Mouse (Mus musculus): ENCODE results near the gene Med18. TPM values are rescaled to one million over a fixed set of nuclear protein-coding genes. Genes with fewer than 3 reads are reported as not detected.

Gene Med18
- 1 to 10 TPM; 3.5 to 4.5 TPM for total RNA-seq (2021)
- 2.1 and 2.2 TPM in 2 replicates for polyA plus RNA-seq (2012; rRNA removed)
- long read RNA-seq, partial matches to known transcripts, result 0 of 3 reads
- long read RNA-seq, other reads (novel, unspliced or antisense), result 0 of 3 reads

DNA sequence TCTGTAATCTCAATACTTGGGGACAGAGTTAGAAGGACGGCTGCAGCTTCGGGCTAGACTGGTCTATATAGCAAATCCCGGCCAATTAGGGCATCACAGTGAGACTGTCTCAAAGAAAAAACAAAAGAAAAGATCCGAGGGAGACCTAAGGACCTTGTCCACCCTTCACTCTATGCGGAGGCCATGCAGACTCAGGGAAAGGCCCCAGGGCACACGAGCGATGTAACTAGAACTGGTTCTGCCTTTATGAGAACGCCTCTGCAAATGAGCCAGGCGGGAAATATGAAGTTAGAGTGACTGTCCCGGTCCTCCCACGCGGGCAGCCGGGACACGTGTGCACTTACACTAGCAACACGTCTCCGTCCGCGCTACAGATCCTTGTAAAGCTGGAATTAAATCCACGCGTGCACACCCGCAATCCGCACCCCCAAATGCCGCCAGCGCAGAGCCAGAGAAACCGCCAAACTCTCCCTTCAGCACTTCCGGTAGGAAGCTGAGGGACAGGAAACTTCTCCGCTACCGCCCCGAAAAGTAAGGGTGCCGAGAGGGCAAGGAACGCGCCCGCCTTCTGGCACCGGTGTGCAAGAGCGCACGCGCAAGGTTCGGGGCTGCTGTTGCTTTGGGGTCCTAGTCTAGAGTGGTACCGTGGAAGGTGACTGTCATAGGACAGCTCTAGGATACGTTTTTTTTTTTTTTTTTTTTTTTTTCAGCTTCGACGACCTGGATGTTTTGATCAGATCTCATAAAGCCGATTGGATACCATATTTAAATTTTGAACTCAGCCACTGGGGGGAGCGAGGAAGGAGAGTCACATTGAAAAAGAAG, at the start of gene Med18:
Med18 (minus strand) TSS at position 492 of the 825 bp plus-strand sequence.
- Histone ChIP-seq H3K79me2 (replicated peaks; ENCODE audit: control insufficient read depth, insufficient read depth, low read length) (no peaks in the 10 kb centered on the region), H3K4me3 (peak within 1 kb of the TSS; percentile 78), H3K4me1 (ENCODE audit: control insufficient read depth, insufficient read depth, low read length) (peaks cover 3% of the 10 kb centered on the region), H3K27me3 (ENCODE audit: control insufficient read depth, insufficient read depth, low read length) (no peaks in the 10 kb centered on the region), H3K27ac (peak within 1 kb of the TSS; percentile 71), H3K36me3 (ENCODE audit: control insufficient read depth, insufficient read depth, low read length) (no peaks in the 10 kb centered on the region), H3K9ac (ENCODE audit: low read depth, low read length) (peak within 1 kb of the TSS; percentile 40)
- intact Hi-C loops (cut with DNase I), result loop anchor here (1.0 to 2.0 kb wide), 2 partner anchors 41 to 51 kb away; partner anchors contain the start of gene Phactr4
- DNase-seq, result peak; percentile 95
- TF ChIP-seq CTCF (IDR thresholded peaks at IDR 0.05) (peak; percentile 78), POLR2A (IDR thresholded peaks at IDR 0.05; ENCODE audit: insufficient read depth, low read depth, low read length) (peak; percentile 78), EP300 (IDR thresholded peaks at IDR 0.05; ENCODE audit: insufficient read depth, low read depth, low read length) (peak; percentile 65; the same call in 1 of the 2 replicates)
- WGBS, result under 1% methylated on average over 44 of the region's 44 CpGs

DNA sequence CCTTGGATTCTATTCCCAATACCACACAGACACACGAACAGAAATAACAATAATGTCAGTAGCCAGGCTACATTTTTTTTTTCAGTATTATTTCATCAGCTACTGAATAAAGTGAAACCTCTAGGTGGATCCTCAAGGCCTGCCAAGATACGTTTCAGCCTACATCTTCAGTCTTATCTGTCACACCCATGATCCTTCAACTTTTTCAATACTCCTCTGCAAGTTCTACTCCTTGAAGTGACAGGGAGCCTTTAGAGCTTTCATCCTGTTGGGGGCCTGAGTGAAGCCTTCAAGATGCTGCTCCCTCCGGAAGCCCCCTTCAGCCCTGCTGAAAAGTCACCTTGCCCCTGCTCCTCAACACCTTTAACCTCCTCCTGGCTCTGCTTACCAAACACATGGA, 48.4 kb upstream of the Med18 start:
- intact Hi-C loops (cut with DNase I), result loop anchor here (5.0 to 10.0 kb wide), 3 partner anchors 160 to 297 kb away; partner anchors contain the start of genes Rcc1 and Ythdf2
- no peak for TF ChIP-seq CTCF (IDR thresholded peaks at IDR 0.05)
- no peak for TF ChIP-seq EP300 (IDR thresholded peaks at IDR 0.05; ENCODE audit: insufficient read depth, low read depth, low read length)
- no peak for TF ChIP-seq POLR2A (IDR thresholded peaks at IDR 0.05; ENCODE audit: insufficient read depth, low read depth, low read length)
- H3K27ac ChIP-seq, result no peak overlapping the region
- H3K27me3 ChIP-seq (ENCODE audit: control insufficient read depth, insufficient read depth, low read length), result no peaks in the 10 kb centered on the region
- H3K4me1 ChIP-seq (ENCODE audit: control insufficient read depth, insufficient read depth, low read length), result peaks cover 3% of the 10 kb centered on the region
- DNase-seq, result no peak
- H3K36me3 ChIP-seq (ENCODE audit: control insufficient read depth, insufficient read depth, low read length), result no peaks in the 10 kb centered on the region
- no peaks in the 10 kb centered on the region for H3K79me2 ChIP-seq (replicated peaks; ENCODE audit: control insufficient read depth, insufficient read depth, low read length)
- WGBS, result 79% methylated on average over 3 of the region's 3 CpGs
- no peak overlapping the region for H3K9ac ChIP-seq (ENCODE audit: low read depth, low read length)
- no peak overlapping the region for H3K4me3 ChIP-seq

DNA sequence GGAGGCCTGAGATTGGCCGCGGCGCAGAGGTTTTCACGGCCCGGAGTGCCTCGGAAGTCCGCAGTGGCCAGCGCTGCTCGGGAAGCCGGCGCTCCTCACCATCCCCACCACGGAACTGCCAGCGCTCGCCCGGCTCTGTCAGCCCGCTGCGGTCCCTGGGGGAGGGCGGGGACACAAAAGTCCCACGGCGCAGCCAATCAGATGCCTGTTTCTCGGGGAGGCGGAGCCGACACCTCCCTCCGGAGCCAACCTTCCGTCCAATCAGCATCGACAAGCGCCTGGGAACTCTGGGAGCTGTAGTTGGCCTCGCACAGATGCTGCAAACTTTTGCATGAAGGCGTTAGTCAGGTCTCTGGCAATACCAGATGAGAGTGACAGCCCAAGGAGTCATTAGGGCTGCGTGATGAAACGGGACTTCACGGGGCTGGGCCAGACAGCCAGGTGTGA, 46.7 kb upstream of the Med18 start, which contains the start of gene Sesn2:
Sesn2 (minus strand) TSS at position 150 of the 447 bp plus-strand sequence.
- Histone ChIP-seq H3K27ac (peak within 1 kb of the TSS; percentile 66), H3K4me3 (peak within 1 kb of the TSS; percentile 68), H3K9ac (ENCODE audit: low read depth, low read length) (peak within 1 kb of the TSS; percentile 72), H3K79me2 (replicated peaks; ENCODE audit: control insufficient read depth, insufficient read depth, low read length) (no peaks in the 10 kb centered on the region; the same call in 1 of the 2 replicates), H3K36me3 (ENCODE audit: control insufficient read depth, insufficient read depth, low read length) (no peaks in the 10 kb centered on the region), H3K27me3 (ENCODE audit: control insufficient read depth, insufficient read depth, low read length) (no peaks in the 10 kb centered on the region), H3K4me1 (ENCODE audit: control insufficient read depth, insufficient read depth, low read length) (peaks cover 2% of the 10 kb centered on the region; the same call in 1 of the 2 replicates)
- TF ChIP-seq CTCF (IDR thresholded peaks at IDR 0.05), result no peak
- peak; percentile 19; the same call in 1 of the 2 replicates for TF ChIP-seq EP300 (IDR thresholded peaks at IDR 0.05; ENCODE audit: insufficient read depth, low read depth, low read length)
- peak; percentile 95 for TF ChIP-seq POLR2A (IDR thresholded peaks at IDR 0.05; ENCODE audit: insufficient read depth, low read depth, low read length)
- peak; percentile 97 to 99 for DNase-seq
- intact Hi-C loops (cut with DNase I), result loop anchor here (5.0 to 10.0 kb wide), 3 partner anchors 158 to 296 kb away; partner anchors contain the start of genes Rcc1 and Ythdf2
- WGBS, result under 1% methylated on average over 31 of the region's 32 CpGs

DNA sequence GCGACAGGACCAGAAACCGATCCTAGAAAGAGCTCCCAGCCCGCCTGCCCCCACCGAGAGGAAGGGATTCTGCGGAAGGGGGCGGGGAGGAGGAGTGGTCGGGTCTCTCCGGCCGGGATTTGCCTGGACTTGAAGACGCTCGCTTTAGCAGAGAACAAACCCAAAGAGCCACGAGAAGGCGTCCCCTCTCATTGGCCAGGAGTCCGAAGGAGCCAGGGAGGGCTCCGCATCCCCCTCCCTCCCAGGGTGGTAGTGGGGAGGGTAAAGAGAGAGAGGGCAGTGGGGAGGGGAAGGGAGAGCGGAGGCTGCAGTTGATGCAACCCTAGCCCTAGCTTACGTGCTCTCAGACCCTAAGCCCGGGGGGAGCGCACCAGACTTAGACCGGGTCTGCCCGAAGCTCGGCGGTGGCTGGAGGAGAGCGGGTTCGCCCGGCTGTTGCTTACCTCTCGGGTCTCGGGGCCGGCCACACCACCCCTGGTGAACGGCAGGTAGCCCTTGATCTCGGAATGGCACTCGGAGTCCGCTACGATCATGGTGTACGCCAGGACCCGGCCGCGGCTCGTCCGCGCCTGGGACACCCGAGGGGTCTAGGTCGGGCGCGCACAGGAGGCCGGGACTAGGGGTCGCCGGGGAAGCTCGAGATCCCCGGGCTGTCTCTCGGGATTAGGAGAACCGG, 46.0 kb upstream of the Med18 start:
- H3K27me3 ChIP-seq (ENCODE audit: control insufficient read depth, insufficient read depth, low read length), result no peaks in the 10 kb centered on the region
- peaks cover 2% of the 10 kb centered on the region; the same call in 1 of the 2 replicates for H3K4me1 ChIP-seq (ENCODE audit: control insufficient read depth, insufficient read depth, low read length)
- H3K36me3 ChIP-seq (ENCODE audit: control insufficient read depth, insufficient read depth, low read length), result no peaks in the 10 kb centered on the region
- TF ChIP-seq EP300 (IDR thresholded peaks at IDR 0.05; ENCODE audit: insufficient read depth, low read depth, low read length), result no peak
- no peak for TF ChIP-seq POLR2A (IDR thresholded peaks at IDR 0.05; ENCODE audit: insufficient read depth, low read depth, low read length)
- no peak for TF ChIP-seq CTCF (IDR thresholded peaks at IDR 0.05)
- peak overlapping the region; percentile 68 for H3K4me3 ChIP-seq
- intact Hi-C loops (cut with DNase I), result loop anchor here (5.0 to 10.0 kb wide), 3 partner anchors 157 to 295 kb away; partner anchors contain the start of genes Rcc1 and Ythdf2
- WGBS, result under 1% methylated on average over 52 of the region's 52 CpGs
- H3K27ac ChIP-seq, result peak overlapping the region; percentile 66
- H3K9ac ChIP-seq (ENCODE audit: low read depth, low read length), result peak overlapping the region; percentile 72
- peak; percentile 80 to 82 for DNase-seq
- H3K79me2 ChIP-seq (replicated peaks; ENCODE audit: control insufficient read depth, insufficient read depth, low read length), result no peaks in the 10 kb centered on the region; the same call in 1 of the 2 replicates

DNA sequence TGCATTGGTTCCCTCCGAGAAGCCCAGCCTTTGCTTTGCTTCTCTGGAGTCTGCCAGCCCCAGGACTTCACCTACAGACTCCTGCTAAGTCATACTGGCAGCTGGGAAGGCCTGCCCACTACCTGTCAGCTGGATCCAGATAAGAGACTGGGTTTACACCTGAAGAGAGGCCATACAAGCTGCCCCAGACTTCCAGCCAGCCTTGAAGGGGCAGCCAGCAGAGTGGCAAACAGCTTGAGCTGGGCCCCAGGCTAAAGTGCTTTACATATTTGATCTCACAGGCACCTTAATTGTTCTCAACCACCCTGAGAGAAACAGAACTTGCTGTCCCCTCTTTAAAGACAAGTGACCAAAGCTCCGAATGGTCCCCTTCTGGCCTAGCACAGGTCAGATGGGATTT, 43.5 kb upstream of the Med18 start:
- Histone ChIP-seq H3K79me2 (replicated peaks; ENCODE audit: control insufficient read depth, insufficient read depth, low read length) (no peaks in the 10 kb centered on the region; the same call in 1 of the 2 replicates), H3K27me3 (ENCODE audit: control insufficient read depth, insufficient read depth, low read length) (no peaks in the 10 kb centered on the region), H3K36me3 (ENCODE audit: control insufficient read depth, insufficient read depth, low read length) (no peaks in the 10 kb centered on the region), H3K9ac (ENCODE audit: low read depth, low read length) (no peak overlapping the region), H3K27ac (no peak overlapping the region), H3K4me1 (ENCODE audit: control insufficient read depth, insufficient read depth, low read length) (peaks cover 2% of the 10 kb centered on the region; the same call in 1 of the 2 replicates), H3K4me3 (no peak overlapping the region)
- no peak for TF ChIP-seq POLR2A (IDR thresholded peaks at IDR 0.05; ENCODE audit: insufficient read depth, low read depth, low read length)
- TF ChIP-seq CTCF (IDR thresholded peaks at IDR 0.05), result no peak
- TF ChIP-seq EP300 (IDR thresholded peaks at IDR 0.05; ENCODE audit: insufficient read depth, low read depth, low read length), result no peak
- intact Hi-C loops (cut with DNase I), result no loop called here
- no peak for DNase-seq
- 76% methylated on average over 2 of the region's 2 CpGs for WGBS
